Mouse (Mus musculus) spleen, postnatal 14 days (tissue): Measurements from ENCODE around the gene Rsbn1l.
A peak's percentile ranks its signal among the peaks of the same experiment; 100 is the strongest.
"Not testable (repeated sequence)": the region's sequence is repeated elsewhere in the genome, so short reads cannot be mapped to it uniquely, and the experiment has no call there.

Source experiments
- DNase-seq, 2 experiments: peaks; one replicate each; pipeline ENCODE4 v3.0.0; 2021 to 2022; ENCODE audit warnings: low spot score in 2 of 2

The Rsbn1l gene

GRCm38 (mm10) chr5:20950516-20950854, 5.7 kb downstream of the Rsbn1l start:
- DNase-seq = no peak

GRCm38 (mm10) chr5:20950093-20950492, 6.1 kb downstream of the Rsbn1l start:
- DNase-seq = no peak

DNA sequence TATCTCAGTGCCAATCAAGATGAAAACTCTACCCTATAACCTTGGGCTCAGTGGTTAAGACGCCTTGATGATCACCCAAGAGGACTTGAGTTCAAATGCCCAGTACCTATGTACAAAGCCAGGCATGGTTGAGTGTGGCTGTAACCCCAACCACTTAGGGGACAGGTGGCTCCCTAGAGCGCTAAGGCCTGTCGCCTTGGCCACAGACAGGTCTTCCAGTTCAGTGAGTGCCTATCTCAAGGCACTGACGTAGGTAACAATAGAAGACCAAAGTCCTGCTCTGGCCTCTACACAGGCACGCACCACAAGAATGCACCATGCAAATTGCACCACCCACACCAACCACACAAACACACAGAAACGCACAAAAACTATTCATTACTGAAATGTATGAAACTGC, 9.3 kb downstream of the Rsbn1l start:
- no peak for DNase-seq

DNA sequence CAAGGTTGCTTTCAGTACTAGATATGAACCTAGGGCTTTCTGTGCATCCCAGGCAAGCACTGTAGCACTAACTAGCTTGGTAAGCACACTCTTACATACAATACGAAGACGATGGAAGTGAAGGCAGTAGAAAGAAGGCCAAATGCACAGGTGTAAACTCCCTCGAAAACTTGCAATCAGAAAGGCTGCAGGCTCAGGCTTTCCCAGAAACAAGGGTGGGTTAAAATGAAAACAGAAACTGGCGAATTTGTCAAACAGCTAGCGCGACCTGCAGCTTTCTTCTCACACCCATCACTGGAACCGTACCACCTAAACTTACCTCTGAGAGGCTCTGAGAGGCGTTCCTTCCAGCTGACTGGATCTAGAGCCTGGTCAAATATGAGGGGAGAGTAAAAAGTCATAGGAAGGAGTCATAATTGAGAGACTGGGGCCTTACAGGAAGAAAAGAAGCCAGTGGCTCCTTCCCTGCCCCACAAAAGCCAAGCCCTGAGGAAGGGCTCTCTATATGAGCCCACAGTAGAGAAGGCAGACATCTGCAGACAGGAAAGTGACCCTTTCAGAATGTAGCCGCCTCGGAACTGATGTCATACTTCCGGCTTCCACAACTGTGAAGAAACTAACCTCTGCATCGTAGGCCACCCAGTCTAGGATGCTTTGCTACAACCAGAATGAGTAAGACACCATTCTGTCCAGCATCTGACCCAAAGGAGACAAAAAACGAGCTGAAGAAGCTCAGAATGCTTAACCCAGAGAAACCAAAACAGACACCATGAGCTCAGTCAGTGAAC, 11.0 kb downstream of the Rsbn1l start:
- DNase-seq = peak in 1 of 2 experiments; percentile 20

GRCm38 (mm10) chr5:20943791-20944190, 12.4 kb downstream of the Rsbn1l start:
- not testable (repeated sequence) for DNase-seq

DNA sequence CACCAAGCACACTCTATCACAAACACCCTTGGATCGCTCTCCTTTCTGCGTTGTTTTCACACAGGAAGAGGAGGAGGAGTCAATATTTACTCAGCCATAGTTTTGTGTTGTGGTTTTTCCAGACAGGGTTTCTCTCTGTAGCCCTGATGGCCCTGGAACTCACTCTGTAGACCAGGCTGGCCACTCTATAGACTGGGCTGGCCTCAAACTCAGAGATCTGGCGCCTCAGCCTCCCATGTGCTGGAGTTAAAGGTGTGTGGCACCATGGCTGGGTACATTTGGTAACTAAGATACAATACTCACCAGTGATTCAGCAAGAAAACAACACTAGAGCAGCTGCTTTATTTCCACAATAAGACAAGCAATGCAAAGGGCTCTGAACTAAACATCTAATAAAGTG, 13.7 kb downstream of the Rsbn1l start:
- no peak for DNase-seq

DNA sequence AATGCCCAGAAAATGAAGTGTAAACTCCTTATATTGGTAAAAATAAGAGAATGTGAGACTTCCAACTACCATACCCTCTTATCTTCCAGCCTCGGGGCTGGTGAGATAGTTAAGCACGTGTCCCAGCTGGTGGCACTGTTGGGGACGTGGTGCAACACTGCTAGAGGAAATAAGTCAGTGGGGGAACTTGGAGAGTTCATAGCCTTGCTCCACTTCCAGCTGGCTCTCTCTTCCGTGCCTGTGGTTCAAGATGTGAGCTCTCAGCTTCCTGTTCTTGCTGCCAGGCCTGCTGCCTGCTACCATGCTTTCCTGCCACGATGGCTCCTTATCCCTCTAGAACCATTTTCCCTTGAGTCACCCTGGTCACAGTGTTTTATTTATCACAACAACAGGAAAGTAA, 15.0 kb downstream of the Rsbn1l start:
- peak; percentile 14 to 22 for DNase-seq

DNA sequence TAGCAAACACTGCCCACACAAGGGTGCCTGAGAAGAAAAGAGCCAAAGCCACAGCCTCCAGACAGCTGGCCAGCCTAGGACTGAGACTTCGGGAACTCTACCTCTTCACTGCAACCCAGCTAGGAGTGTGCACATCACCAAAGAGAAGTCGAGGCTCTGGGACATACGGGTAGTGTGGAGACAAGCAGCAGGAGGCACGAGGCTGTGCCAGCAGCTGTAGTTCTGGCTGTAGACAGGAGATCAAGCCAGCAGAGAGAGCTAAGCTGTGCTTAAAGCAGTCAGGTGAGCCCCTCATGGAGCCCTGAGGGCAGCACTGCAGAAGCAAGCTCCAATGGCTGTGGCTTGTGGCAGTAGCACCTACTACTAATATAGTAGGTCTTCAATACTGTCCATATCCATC, 15.5 kb downstream of the Rsbn1l start:
- DNase-seq = no peak

DNA sequence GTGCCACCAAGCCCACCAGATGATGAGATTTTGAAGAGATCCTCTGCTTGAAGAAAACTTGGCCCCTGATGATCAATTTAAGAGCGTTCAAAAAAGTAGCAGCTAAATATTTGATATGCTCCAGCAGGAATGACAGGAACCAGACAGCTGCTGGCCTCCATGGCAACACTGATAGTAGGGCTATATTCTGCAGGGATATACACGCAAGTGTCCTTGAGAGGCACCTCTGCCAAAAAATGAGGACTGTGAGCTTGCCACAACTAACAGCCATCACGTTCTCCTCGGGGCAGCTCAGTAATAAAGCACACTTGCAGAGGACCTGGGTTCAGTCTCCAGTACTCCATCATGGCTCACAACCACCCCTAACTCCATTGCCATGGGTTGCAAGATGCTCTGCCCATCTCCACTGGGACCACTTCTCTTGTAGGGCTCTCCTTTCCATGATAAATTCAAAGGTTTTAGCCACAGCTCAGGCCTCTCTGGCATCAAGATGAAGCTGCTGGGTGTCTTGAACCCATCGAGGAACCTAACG, 16.1 kb downstream of the Rsbn1l start:
- no peak for DNase-seq

GRCm38 (mm10) chr5:20938523-20938922, 17.7 kb downstream of the Rsbn1l start:
- no peak for DNase-seq

DNA sequence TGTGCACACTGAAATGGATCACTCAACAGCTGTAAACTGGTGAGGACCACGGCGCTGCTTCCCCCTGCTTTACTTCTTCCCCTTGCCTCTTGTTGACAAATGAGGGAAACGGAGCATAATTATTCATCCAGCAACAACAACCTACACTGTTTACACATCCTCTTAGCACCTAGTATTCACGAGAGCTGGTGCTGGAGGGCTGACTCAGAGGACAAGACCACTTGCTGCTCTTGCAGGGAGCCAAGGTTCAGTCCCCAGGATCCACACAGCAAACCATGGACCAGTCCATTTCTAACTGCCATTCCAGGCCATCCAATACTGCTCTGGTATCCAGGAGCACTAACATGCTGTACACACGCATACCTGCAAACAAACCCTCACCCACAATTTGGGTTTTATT, 20.3 kb downstream of the Rsbn1l start:
- DNase-seq = no peak

GRCm38 (mm10) chr5:20932585-20932984, 23.6 kb downstream of the Rsbn1l start:
- DNase-seq = no peak

DNA sequence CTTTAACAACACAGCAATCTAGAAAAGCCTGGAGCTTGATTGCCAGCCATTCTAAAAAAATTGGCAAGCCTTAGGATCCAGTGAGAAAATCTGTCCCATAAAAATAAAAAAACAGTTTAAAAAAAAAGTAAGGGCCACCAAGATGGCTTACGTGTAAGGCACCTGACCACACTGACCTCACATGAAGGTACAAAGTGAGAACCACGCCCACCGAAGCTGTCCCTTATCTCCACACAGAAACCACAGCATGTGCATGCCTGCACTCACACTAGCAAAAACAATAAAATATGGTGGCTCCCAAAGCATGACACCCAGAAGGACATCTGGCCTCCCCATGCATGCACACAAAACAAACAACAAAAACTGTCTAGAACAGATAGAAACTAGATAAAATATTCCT, 24.9 kb downstream of the Rsbn1l start:
- DNase-seq = no peak

GRCm38 (mm10) chr5:20930430-20930829, 25.8 kb downstream of the Rsbn1l start:
- no peak for DNase-seq

- no peak for DNase-seq
Observed at GRCm38 (mm10) chr5:20929669-20930151, 26.5 kb downstream of the Rsbn1l start.

DNA sequence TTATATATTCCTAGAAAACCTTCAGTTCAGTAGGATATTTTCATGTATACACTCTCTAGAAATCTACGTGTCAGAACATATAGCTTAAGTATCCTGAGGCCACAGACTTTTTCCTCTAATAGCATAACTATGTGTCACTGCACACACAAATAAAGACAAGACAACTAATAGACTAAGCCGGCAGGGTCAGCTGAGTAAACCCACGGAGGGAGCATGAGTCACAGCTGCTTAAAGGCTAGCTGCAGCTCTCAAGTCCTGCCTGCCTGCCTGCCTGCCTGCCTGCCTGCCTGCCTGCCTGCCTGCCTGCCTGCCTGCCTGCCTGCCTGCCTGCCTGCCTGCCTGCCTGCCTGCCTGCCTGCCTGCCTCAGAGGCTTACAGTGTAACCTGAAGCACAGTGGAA, 30.7 kb downstream of the Rsbn1l start:
- no peak for DNase-seq

GRCm38 (mm10) chr5:20924608-20925007, 31.6 kb downstream of the Rsbn1l start:
- no peak for DNase-seq

DNA sequence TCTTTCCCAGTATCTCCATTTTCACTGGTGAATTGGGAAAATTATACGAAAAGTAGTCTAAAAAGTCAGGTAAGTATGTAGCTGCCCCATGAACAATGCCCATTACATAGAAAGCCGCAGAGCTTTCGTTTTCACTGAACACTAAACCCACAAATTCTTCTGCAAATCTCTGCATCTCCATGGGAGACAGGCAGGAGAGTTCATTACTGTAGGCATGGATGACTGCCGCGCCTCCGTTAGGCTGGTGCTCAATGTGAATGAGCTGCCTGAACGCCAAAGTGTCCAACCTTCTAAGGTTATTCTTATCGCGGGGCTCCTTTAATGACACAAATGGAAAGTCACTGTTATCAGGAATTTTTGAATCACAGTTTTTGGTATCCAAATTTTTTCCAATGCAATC, 36.6 kb downstream of the Rsbn1l start:
- DNase-seq = no peak

GRCm38 (mm10) chr5:20918967-20919366, 37.2 kb downstream of the Rsbn1l start:
- DNase-seq = no peak

DNA sequence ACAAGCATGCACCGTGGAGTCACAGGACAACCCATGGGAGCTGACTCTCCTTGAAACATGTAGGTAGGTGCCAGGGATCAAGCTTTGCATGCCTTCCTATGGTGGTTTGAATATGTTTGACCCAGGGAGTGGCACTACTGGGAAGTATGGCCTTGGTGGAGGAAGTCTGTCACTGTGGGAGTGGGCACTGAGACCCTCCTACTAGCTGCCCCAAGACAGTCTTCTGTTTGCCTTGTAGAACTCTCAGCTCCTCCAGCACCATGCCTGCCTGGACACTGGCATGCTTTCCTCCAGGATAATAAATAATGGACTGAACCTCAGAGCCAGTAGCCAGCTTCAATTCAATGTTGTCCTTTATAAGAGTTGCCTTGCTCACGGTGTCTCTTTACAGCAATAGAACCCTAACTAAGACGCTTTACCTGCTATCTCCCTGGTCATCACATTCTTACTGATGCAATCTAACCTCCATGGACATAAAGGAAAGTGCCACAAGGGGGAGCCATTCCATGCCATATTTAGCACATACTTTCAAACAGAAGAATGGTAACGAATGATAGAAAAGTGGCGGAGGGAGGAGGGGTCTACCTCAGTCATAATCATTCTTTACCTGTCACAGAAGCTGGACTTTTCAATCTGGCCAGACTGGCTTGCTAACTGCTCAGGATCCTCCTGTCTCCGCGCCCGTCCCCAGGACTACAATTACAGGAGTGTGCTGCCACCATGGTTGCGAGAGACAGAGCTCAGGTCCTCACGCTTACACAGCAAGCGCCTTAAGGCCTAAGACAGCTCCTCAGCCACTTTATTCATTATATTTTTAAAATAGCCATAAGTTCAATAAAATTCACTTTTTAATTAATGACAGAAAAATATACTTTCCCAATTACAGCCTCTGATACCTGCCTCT, 42.6 kb downstream of the Rsbn1l start:
- peak; percentile 19 to 55 for DNase-seq

- DNase-seq = no peak
Observed at GRCm38 (mm10) chr5:20911741-20912140, 44.5 kb downstream of the Rsbn1l start.

DNA sequence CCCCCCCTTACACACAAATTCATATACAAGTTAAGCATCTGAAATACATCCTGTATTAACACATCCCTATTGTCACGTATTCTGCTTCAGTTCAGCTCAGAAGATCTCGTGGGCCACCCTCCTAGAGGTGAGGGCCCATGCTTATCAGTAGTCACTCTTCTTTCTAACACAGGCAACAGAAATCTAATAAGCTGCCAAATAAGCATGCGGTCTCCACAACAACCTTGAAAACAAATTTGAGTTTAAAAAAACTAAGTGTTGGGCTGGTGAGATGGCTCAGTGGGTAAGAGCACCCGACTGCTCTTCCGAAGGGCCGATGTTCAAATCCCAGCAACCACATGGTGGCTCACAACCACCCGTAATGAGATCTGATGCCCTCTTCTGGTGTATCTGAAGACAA, 50.0 kb downstream of the Rsbn1l start:
- DNase-seq = no peak

- DNase-seq = no peak
Observed at GRCm38 (mm10) chr5:20905437-20905836, 50.8 kb downstream of the Rsbn1l start.
